Mouse (Mus musculus) ES-E14 (cell line): ENCODE data around the gene Banf1.

Experiments used
- CHD2 ChIP-seq: IDR thresholded peaks from 2 replicates; pipeline ENCODE4 v1.6.1; 2014; ENCODE audit warnings: mild to moderate bottlenecking, low read depth, low read length, inconsistent platforms
- MAFK ChIP-seq: IDR thresholded peaks from 2 replicates; pipeline ENCODE4 v1.6.1; 2014; ENCODE audit warnings: mild to moderate bottlenecking, low read depth, low read length, inconsistent platforms; ENCODE audit not compliant: insufficient read depth
- ZNF384 ChIP-seq: IDR thresholded peaks from 2 replicates; pipeline ENCODE4 v1.6.1; 2012; ENCODE audit warnings: low read depth, low read length, inconsistent platforms

GRCm38 (mm10) chr19:5335441-5335840, 31.5 kb downstream of the Banf1 start, which contains the start of gene Catsper1:
- no peak for TF ChIP-seq ZNF384
- TF ChIP-seq CHD2: no peak
- TF ChIP-seq MAFK: no peak
